Mouse (Mus musculus) c-Kit-positive CD71-positive TER-119-positive erythroid progenitor cells, embryonic 14.5 days (primary cell): ENCODE data around the gene Nalcn.

Source experiments
- DNase-seq: peaks from one replicate; pipeline ENCODE4 v3.0.0-alpha.2; 2013; ENCODE audit warnings: low spot score

The Nalcn gene

DNA sequence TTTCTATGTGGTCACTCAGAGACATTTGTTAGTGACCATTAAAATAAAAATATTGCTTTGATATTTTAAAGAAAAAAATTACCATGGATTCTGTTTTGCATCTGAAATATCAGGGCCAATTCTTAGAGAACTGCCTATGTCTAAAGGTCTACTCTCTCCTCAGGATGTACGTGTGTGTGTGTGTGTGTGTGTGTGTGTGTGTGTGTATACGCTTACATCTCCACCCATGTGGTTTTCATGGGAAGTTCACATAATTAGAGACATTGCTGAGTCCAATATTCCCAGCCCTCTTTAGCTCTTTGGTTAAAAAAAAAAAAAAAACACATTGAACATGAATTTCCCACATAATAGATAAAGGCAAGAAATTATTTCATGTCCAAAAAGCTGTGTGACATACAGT, 114.0 kb downstream of the Nalcn start:
- no peak for DNase-seq

GRCm38 (mm10) chr14:123495544-123495943, 131.4 kb downstream of the Nalcn start:
- no peak for DNase-seq

DNA sequence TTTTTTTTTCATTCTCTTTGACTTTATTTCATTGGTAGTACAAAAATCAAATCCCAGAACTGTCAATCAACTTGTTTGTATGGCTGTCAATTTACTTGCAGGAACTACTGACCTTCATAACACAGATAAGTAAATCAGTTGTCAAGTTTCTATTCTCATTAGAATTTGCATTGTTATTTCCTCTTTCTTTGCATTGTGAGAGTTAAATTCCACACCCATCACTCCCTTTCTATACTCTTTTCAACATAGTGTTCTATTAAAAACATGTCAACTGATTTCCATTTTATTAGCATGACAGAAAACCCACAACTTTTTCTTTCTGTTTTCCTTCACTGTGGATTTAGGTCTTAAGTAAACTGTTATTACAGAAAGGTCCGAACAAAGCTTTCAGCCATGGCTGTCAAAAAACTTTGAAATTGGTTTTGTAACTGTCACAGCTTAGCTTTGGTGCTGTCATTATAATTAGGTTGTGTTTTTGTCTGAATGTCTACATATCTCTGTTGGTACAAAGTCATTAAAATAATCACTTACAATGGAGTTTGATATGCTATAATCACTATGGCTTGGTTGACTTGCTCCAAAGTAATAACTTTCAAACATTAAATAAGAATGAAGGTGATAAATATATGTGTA, 138.3 kb downstream of the Nalcn start:
- DNase-seq = no peak

GRCm38 (mm10) chr14:123462026-123462425, 164.9 kb downstream of the Nalcn start:
- no peak for DNase-seq

GRCm38 (mm10) chr14:123446031-123446430, 180.9 kb downstream of the Nalcn start:
- no peak for DNase-seq

- DNase-seq = no peak
These were observed 191.4 kb downstream of the Nalcn start for GRCm38 (mm10) chr14:123435542-123435941.

- no peak for DNase-seq
These were observed 250.6 kb downstream of the Nalcn start for GRCm38 (mm10) chr14:123376167-123376855.

GRCm38 (mm10) chr14:123371522-123371921, 255.4 kb downstream of the Nalcn start:
- no peak for DNase-seq

GRCm38 (mm10) chr14:123359691-123360090, 267.3 kb downstream of the Nalcn start:
- no peak for DNase-seq

GRCm38 (mm10) chr14:123352973-123353372, 274.0 kb downstream of the Nalcn start:
- DNase-seq = no peak

GRCm38 (mm10) chr14:123331841-123332240, 295.1 kb downstream of the Nalcn start:
- DNase-seq = no peak

GRCm38 (mm10) chr14:123314369-123314768, 312.6 kb downstream of the Nalcn start:
- no peak for DNase-seq

GRCm38 (mm10) chr14:123312371-123312770, 314.6 kb downstream of the Nalcn start:
- no peak for DNase-seq

GRCm38 (mm10) chr14:123296068-123296467, 330.9 kb downstream of the Nalcn start:
- DNase-seq = no peak

GRCm38 (mm10) chr14:123291118-123292007, 335.6 kb downstream of the Nalcn start:
- no peak for DNase-seq

DNA sequence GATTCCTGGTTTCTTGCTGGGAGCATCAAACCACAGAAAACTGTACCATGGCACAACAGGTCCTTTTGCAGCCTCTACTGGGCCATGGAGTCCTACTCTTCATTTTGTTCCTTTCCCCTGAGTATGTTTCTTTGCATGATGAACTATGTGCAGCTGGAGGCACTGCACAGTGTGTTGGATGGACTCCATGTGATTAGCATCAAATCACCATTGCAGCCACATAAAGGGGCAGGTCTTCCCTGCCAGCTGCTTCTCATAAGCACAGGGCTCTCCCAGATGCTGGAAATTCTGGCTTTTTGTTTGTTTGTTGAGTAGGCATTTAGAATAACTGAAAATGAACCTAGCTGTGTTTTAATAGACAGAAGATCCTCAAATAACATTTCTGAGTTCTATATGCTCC, 344.8 kb downstream of the Nalcn start:
- no peak for DNase-seq

DNA sequence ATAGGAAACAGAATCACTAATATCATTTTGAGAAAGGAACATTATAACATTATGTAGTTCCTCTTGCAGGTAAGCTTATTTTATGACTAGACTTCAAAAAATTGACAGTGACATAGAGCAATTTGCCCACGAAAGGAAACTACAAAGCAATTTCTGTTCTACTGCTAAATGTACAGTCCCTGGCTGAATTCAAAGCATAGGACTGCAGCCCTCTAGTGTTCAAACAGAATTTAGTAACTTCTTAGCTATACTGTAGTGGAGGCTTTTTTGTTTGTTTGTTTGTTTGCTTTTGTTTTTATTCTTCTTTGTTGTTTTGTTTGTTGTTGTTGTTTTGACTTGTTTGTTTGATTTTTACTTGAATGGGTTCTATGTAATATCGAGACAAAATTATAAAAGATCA, 354.8 kb downstream of the Nalcn start:
- no peak for DNase-seq

- DNase-seq = no peak
These were observed 386.2 kb downstream of the Nalcn start for GRCm38 (mm10) chr14:123240738-123241137.

DNA sequence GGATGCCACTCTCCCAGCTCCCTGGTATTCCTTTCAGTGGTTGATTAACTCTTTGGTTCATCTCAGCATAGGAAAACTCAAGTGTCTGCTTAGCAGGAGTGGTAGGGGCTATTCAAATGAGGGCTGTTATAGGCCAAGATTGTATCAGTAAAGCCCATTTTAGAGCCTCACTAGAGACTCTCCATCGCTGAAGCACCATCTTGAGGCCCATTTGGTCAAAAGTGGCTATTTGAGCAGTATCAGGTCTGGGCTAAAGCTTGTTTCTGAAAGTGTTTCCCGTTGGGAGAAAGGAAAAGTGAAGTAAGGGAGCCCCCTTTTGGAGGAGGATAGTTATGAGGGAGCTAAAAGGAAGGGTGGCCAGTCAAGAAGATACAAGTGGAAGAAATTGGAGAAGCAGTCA, 387.0 kb downstream of the Nalcn start:
- DNase-seq = no peak

- DNase-seq = no peak
These were observed 389.9 kb downstream of the Nalcn start for GRCm38 (mm10) chr14:123237002-123237401.

- no peak for DNase-seq
These were observed 394.2 kb downstream of the Nalcn start for GRCm38 (mm10) chr14:123232630-123233206.
